Mouse (Mus musculus) MEL (cell line): Measurements from ENCODE around the gene Adamts2.

Experiments used
- CHD2 ChIP-seq: IDR thresholded peaks from 2 replicates; pipeline ENCODE4 v1.6.1; 2011; ENCODE audit warnings: low read length, improper control_type of control experiment
- CTCF ChIP-seq, 3 experiments: IDR thresholded peaks in 2 of 3; conservative IDR thresholded peaks in 1 of 3; 2 replicates each; pipeline ENCODE4 v1.5.1; 2011 to 2012; ENCODE audit warnings: low read length in 3 of 3, low read depth in 2 of 3, mild to moderate bottlenecking in 2 of 3, improper control_type of control experiment in 1 of 3, inconsistent platforms in 1 of 3, mixed read lengths in 1 of 3, moderate library complexity in 1 of 3; ENCODE audit not compliant: control insufficient read depth in 1 of 3, insufficient read depth in 1 of 3, poor library complexity in 1 of 3, severe bottlenecking in 1 of 3
- ETS1 ChIP-seq: IDR thresholded peaks from 2 replicates; pipeline ENCODE4 v1.6.1; 2012; ENCODE audit warnings: low read depth, mild to moderate bottlenecking, inconsistent platforms, low read length, improper control_type of control experiment, moderate library complexity
- JUND ChIP-seq: IDR thresholded peaks from 2 replicates; pipeline ENCODE4 v1.6.1; 2011; ENCODE audit warnings: low read depth, mild to moderate bottlenecking, improper control_type of control experiment, low read length
- KAT2A ChIP-seq: conservative IDR thresholded peaks from 2 replicates; pipeline ENCODE4 v1.6.1; 2012; ENCODE audit warnings: low read depth, low read length, improper control_type of control experiment, inconsistent platforms
- MAFK ChIP-seq: IDR thresholded peaks from 2 replicates; pipeline ENCODE4 v1.6.1; 2011; ENCODE audit warnings: low read depth, mild to moderate bottlenecking, low read length, improper control_type of control experiment, borderline replicate concordance
- MAX ChIP-seq: IDR thresholded peaks from 2 replicates; pipeline ENCODE4 v1.6.1; 2011; ENCODE audit warnings: low read length, improper control_type of control experiment
- NRF1 ChIP-seq: IDR thresholded peaks from 2 replicates; pipeline ENCODE4 v1.6.1; 2014; ENCODE audit warnings: low read depth, mild to moderate bottlenecking, inconsistent platforms, low read length, improper control_type of control experiment, moderate library complexity; ENCODE audit not compliant: poor library complexity, insufficient read depth, severe bottlenecking
- POLR2A ChIP-seq, 2 experiments: IDR thresholded peaks; 2 replicates each; pipeline ENCODE4 v1.6.1; 2011 to 2012; ENCODE audit warnings: low read length in 2 of 2, mild to moderate bottlenecking in 2 of 2, control low read depth in 1 of 2, improper control_type of control experiment in 1 of 2, low read depth in 1 of 2, moderate library complexity in 1 of 2; ENCODE audit not compliant: control insufficient read depth in 1 of 2, insufficient read depth in 1 of 2, poor library complexity in 1 of 2
- SIN3A ChIP-seq: IDR thresholded peaks from 2 replicates; pipeline ENCODE4 v1.6.1; 2012; ENCODE audit warnings: low read length, improper control_type of control experiment, inconsistent platforms
- SMC3 ChIP-seq: IDR thresholded peaks from 2 replicates; pipeline ENCODE4 v1.6.1; 2011; ENCODE audit warnings: low read depth, low read length, improper control_type of control experiment

GRCm38 (mm10) chr11:50638868-50639220 lies 37.0 kb downstream of the Adamts2 start:
- TF ChIP-seq CTCF (IDR thresholded peaks at IDR 0.05 in 2 of 3, conservative IDR thresholded peaks at IDR 0.05 in 1 of 3; ENCODE audit: control insufficient read depth in 1 of 3, insufficient read depth in 1 of 3, low read depth in 2 of 3, low read length in 3 of 3, poor library complexity in 1 of 3, severe bottlenecking in 1 of 3) (no peak), SMC3 (no peak), ETS1 (no peak), JUND (no peak), SIN3A (no peak), MAFK (no peak), CHD2 (no peak), NRF1 (no peak), MAX (no peak), KAT2A (no peak), POLR2A (IDR thresholded peaks at IDR 0.05; ENCODE audit: control insufficient read depth in 1 of 2, insufficient read depth in 1 of 2, low read depth in 1 of 2, low read length in 2 of 2, poor library complexity in 1 of 2) (no peak)
